Mouse (Mus musculus) MEL (cell line): ENCODE data around the gene Wfdc16. TPM values are rescaled to one million over a fixed set of nuclear protein-coding genes. Genes with fewer than 3 reads are reported as not detected.
A peak's percentile ranks its signal among the peaks of the same experiment; 100 is the strongest.

Experiments
- DNase-seq: peaks from one replicate; pipeline ENCODE4 v3.0.0; 2011; ENCODE audit warnings: low read depth, low spot score
- H3K27ac ChIP-seq: 2 replicates; pipeline ENCODE4 v1.5.1; 2012; ENCODE audit warnings: low read depth, mild to moderate bottlenecking, control low read depth, low read length, moderate library complexity; ENCODE audit not compliant: control insufficient read depth
- H3K27me3 ChIP-seq, 2 experiments: fragments of 150-350 bp in 1 of 2; sonication (generic) in 1 of 2; 2 replicates each; pipeline ENCODE4 v1.6.1; 2012; ENCODE audit warnings: low read length in 2 of 2, mild to moderate bottlenecking in 2 of 2, improper control_type of control experiment in 1 of 2, moderate library complexity in 1 of 2; ENCODE audit not compliant: insufficient read depth in 2 of 2, control insufficient read depth in 1 of 2
- H3K36me3 ChIP-seq, 2 experiments: 2 replicates each; pipeline ENCODE4 v1.6.1; 2012 to 2014; ENCODE audit warnings: low read length in 2 of 2, improper control_type of control experiment in 1 of 2, inconsistent platforms in 1 of 2, mild to moderate bottlenecking in 1 of 2; ENCODE audit not compliant: insufficient read depth in 2 of 2, control insufficient read depth in 1 of 2
- H3K4me1 ChIP-seq, 2 experiments: fragments of 150-350 bp in 1 of 2; sonication (generic) in 1 of 2; 2 replicates each; pipeline ENCODE4 v1.6.1; 2012; ENCODE audit warnings: low read length in 2 of 2, improper control_type of control experiment in 1 of 2, mild to moderate bottlenecking in 1 of 2; ENCODE audit not compliant: insufficient read depth in 2 of 2, control insufficient read depth in 1 of 2
- H3K4me3 ChIP-seq, 2 experiments: fragments of 150-350 bp in 1 of 2; sonication (generic) in 1 of 2; 2 replicates each; pipeline ENCODE4 v1.5.1; 2012; ENCODE audit warnings: low read depth in 2 of 2, low read length in 2 of 2, mild to moderate bottlenecking in 2 of 2, moderate library complexity in 2 of 2, control low read depth in 1 of 2, improper control_type of control experiment in 1 of 2; ENCODE audit not compliant: control insufficient read depth in 1 of 2, insufficient read depth in 1 of 2
- H3K79me2 ChIP-seq: 2 replicates; pipeline ENCODE4 v1.6.1; 2012; ENCODE audit warnings: mild to moderate bottlenecking, low read length, moderate library complexity; ENCODE audit not compliant: control insufficient read depth, poor library complexity, insufficient read depth
- H3K9ac ChIP-seq: 2 replicates; pipeline ENCODE4 v1.6.1; 2012; ENCODE audit warnings: low read depth, mild to moderate bottlenecking, control low read depth, low read length, moderate library complexity; ENCODE audit not compliant: control insufficient read depth, poor library complexity, severe bottlenecking
- H3K9me3 ChIP-seq: fragments of 150-350 bp; sonication (generic); replicated peaks from 2 replicates; pipeline ENCODE4 v1.6.1; 2012; ENCODE audit warnings: mild to moderate bottlenecking, low read length, improper control_type of control experiment, moderate library complexity; ENCODE audit not compliant: insufficient read depth
- BHLHE40 ChIP-seq: IDR thresholded peaks from 2 replicates; pipeline ENCODE4 v1.6.1; 2012; ENCODE audit warnings: low read depth, mild to moderate bottlenecking, inconsistent platforms, low read length, improper control_type of control experiment, borderline replicate concordance
- CHD2 ChIP-seq: IDR thresholded peaks from 2 replicates; pipeline ENCODE4 v1.6.1; 2011; ENCODE audit warnings: low read length, improper control_type of control experiment
- CTCF ChIP-seq, 3 experiments: IDR thresholded peaks in 2 of 3; conservative IDR thresholded peaks in 1 of 3; 2 replicates each; pipeline ENCODE4 v1.5.1; 2011 to 2012; ENCODE audit warnings: low read length in 3 of 3, low read depth in 2 of 3, mild to moderate bottlenecking in 2 of 3, improper control_type of control experiment in 1 of 3, inconsistent platforms in 1 of 3, mixed read lengths in 1 of 3, moderate library complexity in 1 of 3; ENCODE audit not compliant: control insufficient read depth in 1 of 3, insufficient read depth in 1 of 3, poor library complexity in 1 of 3, severe bottlenecking in 1 of 3
- E2F4 ChIP-seq: IDR thresholded peaks from 2 replicates; pipeline ENCODE4 v1.6.1; 2011; ENCODE audit warnings: low read depth, low read length, improper control_type of control experiment, borderline replicate concordance
- ELF1 ChIP-seq: IDR thresholded peaks from 2 replicates; pipeline ENCODE4 v1.6.1; 2014; ENCODE audit warnings: low read depth, mild to moderate bottlenecking, inconsistent platforms, low read length, improper control_type of control experiment, moderate library complexity
- EP300 ChIP-seq, 2 experiments: IDR thresholded peaks; 2 replicates each; pipeline ENCODE4 v1.6.1; 2011; ENCODE audit warnings: improper control_type of control experiment in 2 of 2, low read length in 2 of 2, low read depth in 1 of 2, mild to moderate bottlenecking in 1 of 2
- ETS1 ChIP-seq: IDR thresholded peaks from 2 replicates; pipeline ENCODE4 v1.6.1; 2012; ENCODE audit warnings: low read depth, mild to moderate bottlenecking, inconsistent platforms, low read length, improper control_type of control experiment, moderate library complexity
- GABPA ChIP-seq: IDR thresholded peaks from 2 replicates; pipeline ENCODE4 v1.6.1; 2012; ENCODE audit warnings: low read depth, mild to moderate bottlenecking, inconsistent platforms, low read length, improper control_type of control experiment, moderate library complexity
- GATA1 ChIP-seq: IDR thresholded peaks from 2 replicates; pipeline ENCODE4 v1.6.1; 2011; ENCODE audit warnings: low read depth, low read length, improper control_type of control experiment
- HCFC1 ChIP-seq: IDR thresholded peaks from 2 replicates; pipeline ENCODE4 v1.6.1; 2012; ENCODE audit warnings: low read depth, mild to moderate bottlenecking, inconsistent platforms, low read length, improper control_type of control experiment, moderate library complexity
- KAT2A ChIP-seq: conservative IDR thresholded peaks from 2 replicates; pipeline ENCODE4 v1.6.1; 2012; ENCODE audit warnings: low read depth, low read length, improper control_type of control experiment, inconsistent platforms
- MAX ChIP-seq: IDR thresholded peaks from 2 replicates; pipeline ENCODE4 v1.6.1; 2011; ENCODE audit warnings: low read length, improper control_type of control experiment
- MAZ ChIP-seq: IDR thresholded peaks from 2 replicates; pipeline ENCODE4 v1.6.1; 2012; ENCODE audit warnings: low read depth, mild to moderate bottlenecking, inconsistent platforms, low read length, improper control_type of control experiment
- MEF2A ChIP-seq: IDR thresholded peaks from 2 replicates; pipeline ENCODE4 v1.6.1; 2014; ENCODE audit warnings: low read depth, mild to moderate bottlenecking, inconsistent platforms, low read length, improper control_type of control experiment; ENCODE audit not compliant: poor library complexity, insufficient replicate concordance, severe bottlenecking; ENCODE audit errors: extremely low read depth
- MXI1 ChIP-seq: IDR thresholded peaks from 2 replicates; pipeline ENCODE4 v1.6.1; 2011; ENCODE audit warnings: mild to moderate bottlenecking, low read depth, low read length, improper control_type of control experiment
- MYB ChIP-seq: IDR thresholded peaks from 2 replicates; pipeline ENCODE4 v1.6.1; 2011; ENCODE audit warnings: mild to moderate bottlenecking, low read depth, low read length, improper control_type of control experiment
- NELFE ChIP-seq: IDR thresholded peaks from 2 replicates; pipeline ENCODE4 v1.6.1; 2011; ENCODE audit warnings: low read depth, low read length, improper control_type of control experiment
- NRF1 ChIP-seq: IDR thresholded peaks from 2 replicates; pipeline ENCODE4 v1.6.1; 2014; ENCODE audit warnings: low read depth, mild to moderate bottlenecking, inconsistent platforms, low read length, improper control_type of control experiment, moderate library complexity; ENCODE audit not compliant: poor library complexity, insufficient read depth, severe bottlenecking
- POLR2A ChIP-seq, 2 experiments: IDR thresholded peaks; 2 replicates each; pipeline ENCODE4 v1.6.1; 2011 to 2012; ENCODE audit warnings: low read length in 2 of 2, mild to moderate bottlenecking in 2 of 2, control low read depth in 1 of 2, improper control_type of control experiment in 1 of 2, low read depth in 1 of 2, moderate library complexity in 1 of 2; ENCODE audit not compliant: control insufficient read depth in 1 of 2, insufficient read depth in 1 of 2, poor library complexity in 1 of 2
- POLR2AphosphoS2 ChIP-seq: IDR thresholded peaks from 2 replicates; pipeline ENCODE4 v1.6.1; 2011; ENCODE audit warnings: low read length, improper control_type of control experiment
- RAD21 ChIP-seq: IDR thresholded peaks from 2 replicates; pipeline ENCODE4 v1.6.1; 2011; ENCODE audit warnings: mild to moderate bottlenecking, low read depth, low read length, improper control_type of control experiment
- RCOR1 ChIP-seq: IDR thresholded peaks from 2 replicates; pipeline ENCODE4 v1.6.1; 2012; ENCODE audit warnings: low read depth, mild to moderate bottlenecking, inconsistent platforms, low read length, improper control_type of control experiment
- SMC3 ChIP-seq: IDR thresholded peaks from 2 replicates; pipeline ENCODE4 v1.6.1; 2011; ENCODE audit warnings: low read depth, low read length, improper control_type of control experiment
- TAL1 ChIP-seq: IDR thresholded peaks from 2 replicates; pipeline ENCODE4 v1.6.1; 2012; ENCODE audit warnings: mild to moderate bottlenecking, inconsistent platforms, low read length, moderate library complexity, mixed read lengths
- TCF12 ChIP-seq: IDR thresholded peaks from 2 replicates; pipeline ENCODE4 v1.6.1; 2014; ENCODE audit warnings: low read depth, mild to moderate bottlenecking, inconsistent platforms, low read length, improper control_type of control experiment, moderate library complexity
- UBTF ChIP-seq: IDR thresholded peaks from 2 replicates; pipeline ENCODE4 v1.6.1; 2012; ENCODE audit warnings: low read depth, mild to moderate bottlenecking, inconsistent platforms, low read length, improper control_type of control experiment, moderate library complexity, borderline replicate concordance; ENCODE audit not compliant: insufficient read depth
- USF1 ChIP-seq: IDR thresholded peaks from 2 replicates; pipeline ENCODE4 v1.6.1; 2014; ENCODE audit warnings: low read depth, mild to moderate bottlenecking, inconsistent platforms, low read length, improper control_type of control experiment, moderate library complexity
- ZC3H11A ChIP-seq: IDR thresholded peaks from 2 replicates; pipeline ENCODE4 v1.6.1; 2012; ENCODE audit warnings: low read depth, mild to moderate bottlenecking, inconsistent platforms, low read length, improper control_type of control experiment
- ZKSCAN1 ChIP-seq: IDR thresholded peaks from 2 replicates; pipeline ENCODE4 v1.6.1; 2012; ENCODE audit warnings: low read depth, mild to moderate bottlenecking, inconsistent platforms, low read length, improper control_type of control experiment, moderate library complexity
- ZMIZ1 ChIP-seq: IDR thresholded peaks from 2 replicates; pipeline ENCODE4 v1.6.1; 2012; ENCODE audit warnings: low read depth, mild to moderate bottlenecking, inconsistent platforms, low read length, improper control_type of control experiment, moderate library complexity
- polyA plus RNA-seq, 2 experiments: library from polyadenylated mRNA; stranded (reverse) in 1 of 2; unstranded in 1 of 2; fragments of >175 nt in 1 of 2; fragments of >200 nt in 1 of 2; gene quantifications; 2 replicates each; pipeline versions ENCODE4 v1.2.1 to v1.2.4; 2012; ENCODE audit warnings: low replicate concordance in 2 of 2, low read depth in 1 of 2; ENCODE audit not compliant: insufficient read length in 2 of 2, insufficient read depth in 1 of 2, missing spikeins in 1 of 2
- total RNA-seq: library from RNA; depleted of rRNA; stranded (reverse); fragments of 300-350 nt; gene quantifications from 2 replicates; pipeline ENCODE4 v1.2.3, GENCODE M21; 2012

The Wfdc16 gene
- total and polyA plus RNA-seq, 3 experiments = not detected

DNA sequence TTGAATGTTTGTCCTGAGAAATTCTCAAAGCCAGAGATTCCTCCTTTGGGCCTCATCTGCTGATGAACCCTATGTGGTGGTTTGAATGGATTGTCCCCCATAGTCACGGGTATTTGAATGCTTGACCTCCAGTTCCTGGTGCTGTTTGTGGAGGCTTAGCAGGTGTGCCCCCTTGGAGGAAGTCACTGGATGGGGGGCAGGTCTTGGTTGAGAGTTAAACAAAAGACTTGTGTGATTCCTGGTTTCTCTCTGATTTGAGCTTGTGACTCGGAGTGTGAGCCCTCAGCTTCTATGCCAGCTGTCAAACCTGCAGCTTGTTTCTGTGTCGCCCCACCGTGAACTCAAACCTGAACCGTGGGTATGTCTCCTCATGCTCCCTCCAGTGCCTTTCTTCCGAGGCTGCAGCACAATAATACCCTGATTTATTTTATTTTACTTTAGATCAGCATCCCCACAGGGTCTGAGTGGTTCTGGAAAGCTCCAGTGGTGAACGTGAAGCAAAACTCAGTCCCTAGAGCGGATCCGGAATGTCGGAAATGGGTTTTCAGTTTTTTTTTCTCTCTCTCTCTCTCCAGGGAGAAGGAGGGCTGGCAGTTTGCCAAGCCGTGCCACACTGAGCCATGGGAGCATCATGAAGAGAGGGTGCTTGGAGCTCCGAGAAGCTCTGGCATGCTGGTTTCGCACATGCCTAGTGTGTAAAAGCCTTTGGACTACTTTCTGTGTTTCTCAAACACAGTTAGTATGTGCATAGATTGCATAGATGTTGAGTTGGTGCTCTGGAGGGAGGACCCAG is 3.5 kb upstream of the Wfdc16 start:
- no peak overlapping the region for H3K4me3 ChIP-seq
- H3K36me3 ChIP-seq = peaks cover 0 to 11% of the 10 kb centered on the region in 2 experiments; a peak in 2 of 4 replicates
- no peaks in the 10 kb centered on the region for H3K27me3 ChIP-seq
- no peak overlapping the region for H3K9ac ChIP-seq
- peak; percentile 8 for DNase-seq
- no peak overlapping the region; the same call in 1 of the 2 replicates for H3K27ac ChIP-seq
- peaks cover 13 to 16% of the 10 kb centered on the region in 2 experiments for H3K4me1 ChIP-seq
- no peaks in the 10 kb centered on the region for H3K9me3 ChIP-seq
- TF ChIP-seq GABPA (no peak), SMC3 (no peak), ZC3H11A (no peak), CTCF (IDR thresholded peaks at IDR 0.05 in 2 of 3, conservative IDR thresholded peaks at IDR 0.05 in 1 of 3; ENCODE audit: control insufficient read depth in 1 of 3, insufficient read depth in 1 of 3, low read depth in 2 of 3, low read length in 3 of 3, poor library complexity in 1 of 3, severe bottlenecking in 1 of 3) (no peak), USF1 (no peak), KAT2A (no peak), ZKSCAN1 (no peak), POLR2AphosphoS2 (no peak), NELFE (no peak), UBTF (no peak), MEF2A (no peak), EP300 (IDR thresholded peaks at IDR 0.05; ENCODE audit: low read depth in 1 of 2, low read length in 2 of 2) (no peak), GATA1 (no peak)
- TF ChIP-seq, all 39 proteins: peak for 0
- H3K79me2 ChIP-seq = no peaks in the 10 kb centered on the region

DNA sequence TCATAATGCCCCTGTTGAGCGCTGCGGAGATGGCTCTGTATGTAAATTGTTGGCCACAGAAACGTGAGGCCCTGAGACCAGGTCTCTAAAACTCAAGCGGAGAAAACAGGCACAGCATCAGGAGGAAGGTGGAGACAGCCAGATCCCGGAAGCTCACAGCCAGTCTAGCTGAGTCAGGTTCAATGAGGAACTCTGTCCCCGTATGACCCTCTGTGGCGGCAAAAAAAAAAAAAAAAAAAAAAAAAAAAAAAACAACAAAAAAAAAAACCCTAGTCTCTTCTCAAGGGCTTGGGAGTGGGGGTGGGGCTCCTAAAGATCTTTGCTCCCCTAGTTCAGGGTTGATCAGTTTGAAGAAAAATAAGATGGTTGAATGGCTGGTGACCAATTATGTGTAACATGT is 2.5 kb upstream of the Wfdc16 start:
- no peaks in the 10 kb centered on the region for H3K9me3 ChIP-seq
- H3K36me3 ChIP-seq = peaks cover 0 to 11% of the 10 kb centered on the region in 2 experiments; a peak in 2 of 4 replicates
- H3K4me1 ChIP-seq = peaks cover 13 to 16% of the 10 kb centered on the region in 2 experiments
- peak overlapping the region; percentile 75 for H3K27ac ChIP-seq
- DNase-seq = peak; percentile 88
- no peak overlapping the region; a peak in 2 of 4 replicates for H3K4me3 ChIP-seq
- no peaks in the 10 kb centered on the region for H3K79me2 ChIP-seq
- peak overlapping the region; percentile 69 for H3K9ac ChIP-seq
- H3K27me3 ChIP-seq = no peaks in the 10 kb centered on the region
- 0 out of 2 replicates have a peak, but pooled peaks have one; percentile 54 for TF ChIP-seq RCOR1
- peak; percentile 35; the same call in 1 of the 2 replicates for TF ChIP-seq ZMIZ1
- peak in 1 of 2 experiments; percentile 53; a peak in 1 of 4 replicates for TF ChIP-seq POLR2A (IDR thresholded peaks at IDR 0.05; ENCODE audit: control insufficient read depth in 1 of 2, insufficient read depth in 1 of 2, low read depth in 1 of 2, low read length in 2 of 2, poor library complexity in 1 of 2)
- peak; percentile 19; the same call in 1 of the 2 replicates for TF ChIP-seq MAX
- no peak for TF ChIP-seq MYB
- no peak for TF ChIP-seq RAD21
- TF ChIP-seq POLR2AphosphoS2 = no peak; the same call in 1 of the 2 replicates
- TF ChIP-seq TCF12 = peak; percentile 49; the same call in 1 of the 2 replicates
- peak; percentile 72 to 85 for TF ChIP-seq EP300 (IDR thresholded peaks at IDR 0.05; ENCODE audit: low read depth in 1 of 2, low read length in 2 of 2)
- TF ChIP-seq NELFE = peak; percentile 48
- peak; percentile 86 for TF ChIP-seq ETS1
- no peak for TF ChIP-seq UBTF
- no peak for TF ChIP-seq NRF1
- TF ChIP-seq ELF1 = peak; percentile 88
- peak; percentile 76 for TF ChIP-seq BHLHE40
- peak; percentile 71 for TF ChIP-seq CHD2
- peak; percentile 70 for TF ChIP-seq HCFC1
- TF ChIP-seq E2F4 = peak; percentile 96
- TF ChIP-seq MAZ = no peak
- no peak for TF ChIP-seq TAL1
- no peak for TF ChIP-seq MXI1
